Mouse (Mus musculus) urinary bladder, adult 18-20 months (tissue): ENCODE measurements around the gene Hist1h4a.
A peak's percentile ranks its signal among the peaks of the same experiment; 100 is the strongest.
"Not testable (repeated sequence)": the region's sequence is repeated elsewhere in the genome, so short reads cannot be mapped to it uniquely, and the experiment has no call there.

Source experiments
- DNase-seq, 2 experiments: peaks; one replicate each; pipeline ENCODE4 v3.0.0; 2022; ENCODE audit warnings: low spot score in 2 of 2, mixed read lengths in 2 of 2

The Hist1h4a gene

GRCm38 (mm10) chr13:23760972-23761864, at the start of gene Hist1h4a:
TSS of gene Hist1h4a (minus strand) at chr13:23761230.
- DNase-seq = peak; percentile 90 to 98

GRCm38 (mm10) chr13:23806422-23807052, 45.5 kb upstream of the Hist1h4a start, which contains the start of gene Slc17a2:
TSS of gene Slc17a2 (plus strand) at chr13:23806993.
- DNase-seq = no peak

GRCm38 (mm10) chr13:23804532-23804931, 43.5 kb upstream of the Hist1h4a start:
- no peak for DNase-seq

- no peak for DNase-seq
Measured at GRCm38 (mm10) chr13:23799405-23799804, 38.4 kb upstream of the Hist1h4a start.

GRCm38 (mm10) chr13:23792520-23792919, 31.5 kb upstream of the Hist1h4a start:
- DNase-seq = peak in 1 of 2 experiments; percentile 6

- no peak for DNase-seq
Measured at GRCm38 (mm10) chr13:23779025-23779424, 18.0 kb upstream of the Hist1h4a start.

GRCm38 (mm10) chr13:23778339-23778738, 17.3 kb upstream of the Hist1h4a start:
- DNase-seq = no peak

GRCm38 (mm10) chr13:23772561-23773313, 11.7 kb upstream of the Hist1h4a start:
- DNase-seq = no peak

- not testable (repeated sequence) for DNase-seq
Measured at GRCm38 (mm10) chr13:23769613-23770012, 8.6 kb upstream of the Hist1h4a start, which contains the start of gene Trim38. TSS of gene Trim38 (plus strand) at chr13:23769913.

- no peak for DNase-seq
Measured at GRCm38 (mm10) chr13:23768834-23769397, 7.9 kb upstream of the Hist1h4a start.

- no peak for DNase-seq
Measured at GRCm38 (mm10) chr13:23766772-23767171, 5.7 kb upstream of the Hist1h4a start.

- DNase-seq = no peak
Measured at GRCm38 (mm10) chr13:23765172-23765513, 4.1 kb upstream of the Hist1h4a start.

- no peak for DNase-seq
Measured at GRCm38 (mm10) chr13:23764324-23765171, 3.5 kb upstream of the Hist1h4a start.

- DNase-seq = peak; percentile 68 to 73
Measured at GRCm38 (mm10) chr13:23763586-23764323, 2.7 kb upstream of the Hist1h4a start, which contains the start of gene Hist1h1a. TSS of gene Hist1h1a (plus strand) at chr13:23763666.

GRCm38 (mm10) chr13:23763242-23763585, 2.2 kb upstream of the Hist1h4a start:
- DNase-seq = no peak

GRCm38 (mm10) chr13:23761871-23762821, 1.1 kb upstream of the Hist1h4a start, which contains the start of gene Hist1h3a:
TSS of gene Hist1h3a (minus strand) at chr13:23762386.
- DNase-seq = peak; percentile 27 to 52

- DNase-seq = no peak
Measured at GRCm38 (mm10) chr13:23760240-23760971, 624 bp downstream of the Hist1h4a start.

GRCm38 (mm10) chr13:23759916-23760239, 1.2 kb downstream of the Hist1h4a start:
- no peak for DNase-seq
